Mouse (Mus musculus): ENCODE data around the gene Rtn2. TPM values are rescaled to one million over a fixed set of nuclear protein-coding genes. Genes with fewer than 3 reads are reported as not detected.

Rtn2 gene
- polyA plus RNA-seq, 1 experiment from 2014 or later: 12.8 TPM

DNA sequence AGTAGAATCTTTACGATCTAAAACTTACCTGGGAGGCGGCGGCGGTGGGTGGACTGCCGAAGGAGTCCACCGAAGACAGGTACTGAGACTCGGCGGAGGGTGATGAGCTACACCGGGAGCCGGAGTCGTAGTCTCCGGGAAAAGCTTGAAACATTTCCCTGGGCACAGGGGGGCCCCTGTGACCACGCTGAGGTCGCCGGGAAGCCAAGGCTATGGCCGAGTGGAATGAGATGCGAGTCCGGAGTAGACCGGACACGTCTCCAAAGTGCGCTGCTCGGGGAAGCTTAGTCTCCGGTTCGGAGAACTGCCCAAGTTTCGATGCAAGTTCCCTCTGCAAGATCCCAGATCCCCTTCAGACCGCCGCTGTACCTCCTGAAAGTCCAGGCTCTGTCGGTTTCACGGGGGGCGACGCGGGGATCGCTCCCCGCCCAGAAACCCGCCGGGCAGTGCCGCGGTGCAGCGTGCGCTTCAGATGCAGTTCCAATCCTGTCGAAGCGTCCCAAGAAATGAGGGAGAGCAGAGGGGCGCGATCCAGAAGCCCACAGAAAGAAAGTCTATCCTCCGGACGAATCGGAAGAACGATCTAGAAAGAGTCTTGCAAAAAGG lies 27.0 kb downstream of the Rtn2 start:
- H3K27me3 ChIP-seq: peaks cover 64% of the 10 kb centered on the region
- H3K36me3 ChIP-seq: no peaks in the 10 kb centered on the region

DNA sequence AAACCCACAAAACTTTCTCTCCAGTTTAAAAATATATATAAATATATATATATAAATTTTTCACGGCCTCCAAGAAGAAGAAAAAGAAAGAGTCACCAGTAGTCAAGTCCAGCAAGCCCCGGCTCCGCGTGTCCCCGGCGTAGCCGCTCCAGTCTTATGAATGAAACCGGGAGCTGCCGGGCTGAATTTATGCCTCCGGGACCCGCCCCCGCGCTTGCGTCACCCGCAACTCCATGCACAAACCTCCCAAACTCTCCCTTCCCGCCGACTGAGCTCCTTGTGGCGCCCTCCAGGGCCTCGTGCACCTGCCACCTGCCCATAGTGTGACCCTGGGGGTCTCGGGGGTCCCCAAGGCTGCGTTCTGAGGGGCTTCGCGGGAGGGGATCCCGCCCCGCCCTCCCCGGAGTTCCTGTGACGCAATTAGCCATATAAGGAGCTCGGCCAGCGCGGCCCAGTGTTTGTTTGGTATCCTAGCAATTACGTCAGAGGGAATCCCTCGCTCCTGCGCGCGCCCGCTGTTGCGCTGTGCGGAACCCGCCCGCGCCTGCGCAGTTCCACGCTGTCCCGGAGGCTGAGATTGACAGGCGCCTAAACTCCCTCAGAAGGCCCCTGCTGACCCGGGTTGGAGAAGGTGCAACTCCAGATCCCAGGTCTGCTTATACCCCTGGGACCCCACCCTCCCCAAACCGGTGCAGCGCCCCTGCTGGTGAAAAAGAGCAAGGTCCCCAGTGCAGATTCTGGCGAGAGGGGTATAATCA lies 27.6 kb downstream of the Rtn2 start, which contains the start of gene Fosb:
TSS of gene Fosb (minus strand) at position 168 of the 758 bp plus-strand sequence.
- Histone ChIP-seq H3K27me3 (peaks cover 63% of the 10 kb centered on the region), H3K4me1 (replicated peaks) (peaks cover 23% of the 10 kb centered on the region), H3K9ac (replicated peaks) (peak within 1 kb of the TSS; percentile 57), H3K9me3 (no peaks in the 10 kb centered on the region), H3K4me2 (peak within 1 kb of the TSS; percentile 98), H3K27ac (no peak within 1 kb of the TSS), H3K4me3 (replicated peaks) (peak within 1 kb of the TSS; percentile 66), H3K36me3 (no peaks in the 10 kb centered on the region)
- under 1% methylated on average over 49 of the region's 49 CpGs for WGBS
- ATAC-seq (ENCODE audit: insufficient number of reproducible peaks, insufficient read depth, low FRiP score, low TSS enrichment, low read depth): peak; percentile 69; the same call in 1 of the 2 replicates

More for the DNA sequence above, 27.0 kb downstream of the Rtn2 start:
- Histone ChIP-seq H3K27ac (no peak overlapping the region), H3K9ac (replicated peaks) (peak overlapping the region; percentile 57), H3K9me3 (no peaks in the 10 kb centered on the region), H3K4me2 (peak overlapping the region; percentile 98), H3K4me3 (replicated peaks) (peak overlapping the region; percentile 66), H3K4me1 (replicated peaks) (peaks cover 29% of the 10 kb centered on the region)
- 2% methylated on average over 48 of the region's 48 CpGs for WGBS
- no peak for ATAC-seq (ENCODE audit: insufficient number of reproducible peaks, insufficient read depth, low FRiP score, low TSS enrichment, low read depth)

DNA sequence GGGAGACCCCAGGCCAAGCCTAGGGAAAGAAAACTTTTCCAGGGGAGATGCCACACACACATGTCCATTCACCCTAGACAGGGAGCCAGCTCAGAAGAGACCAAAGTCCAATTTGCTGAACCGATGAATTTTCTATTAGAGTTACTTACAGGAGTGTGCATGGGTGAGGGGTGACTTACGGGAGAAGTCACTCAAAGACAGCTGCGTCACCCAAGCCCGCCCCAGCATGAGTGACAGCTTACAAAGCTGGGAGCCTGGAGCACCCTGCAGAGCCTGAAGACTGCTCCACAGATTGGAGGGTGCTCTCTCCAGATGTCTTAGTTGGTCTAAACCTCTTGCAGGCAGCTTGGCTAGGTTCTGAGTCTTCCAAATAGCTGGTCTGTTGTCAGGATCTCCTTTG lies 29.6 kb downstream of the Rtn2 start:
- Histone ChIP-seq H3K4me3 (replicated peaks) (no peak overlapping the region), H3K27me3 (peaks cover 61% of the 10 kb centered on the region), H3K9ac (replicated peaks) (no peak overlapping the region), H3K9me3 (no peaks in the 10 kb centered on the region), H3K27ac (no peak overlapping the region), H3K4me2 (no peak overlapping the region), H3K4me1 (replicated peaks) (peaks cover 22% of the 10 kb centered on the region), H3K36me3 (no peaks in the 10 kb centered on the region)
- no peak for ATAC-seq (ENCODE audit: insufficient number of reproducible peaks, insufficient read depth, low FRiP score, low TSS enrichment, low read depth)
- WGBS: 43% methylated on average over 4 of the region's 4 CpGs

DNA sequence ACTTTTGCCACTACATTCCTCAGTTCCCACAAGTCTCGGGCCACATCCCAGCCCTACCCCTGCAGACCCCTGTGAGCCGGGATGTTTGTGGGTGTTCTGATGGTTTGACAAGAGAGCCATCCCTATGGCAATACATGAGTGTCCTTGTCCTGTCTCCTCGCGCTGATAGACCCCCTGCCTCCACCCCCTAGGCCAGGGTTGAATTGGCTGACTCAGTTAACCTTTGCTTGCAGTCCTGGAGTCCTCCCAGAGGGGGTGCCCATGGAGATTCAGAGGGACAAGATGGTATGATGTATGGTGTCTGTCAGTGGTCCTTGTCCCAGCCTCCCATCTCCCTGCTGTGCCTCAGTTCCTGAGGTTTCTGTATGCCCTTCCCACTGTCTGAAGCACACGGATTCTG lies 31.6 kb downstream of the Rtn2 start:
- Histone ChIP-seq H3K27me3 (peaks cover 69% of the 10 kb centered on the region), H3K4me2 (no peak overlapping the region), H3K9me3 (no peaks in the 10 kb centered on the region), H3K36me3 (no peaks in the 10 kb centered on the region), H3K4me1 (replicated peaks) (peaks cover 11% of the 10 kb centered on the region), H3K4me3 (replicated peaks) (no peak overlapping the region), H3K27ac (no peak overlapping the region), H3K9ac (replicated peaks) (no peak overlapping the region; the same call in 1 of the 2 replicates)
- 49% methylated on average over 5 of the region's 5 CpGs for WGBS
- no peak for ATAC-seq (ENCODE audit: insufficient number of reproducible peaks, insufficient read depth, low FRiP score, low TSS enrichment, low read depth)

DNA sequence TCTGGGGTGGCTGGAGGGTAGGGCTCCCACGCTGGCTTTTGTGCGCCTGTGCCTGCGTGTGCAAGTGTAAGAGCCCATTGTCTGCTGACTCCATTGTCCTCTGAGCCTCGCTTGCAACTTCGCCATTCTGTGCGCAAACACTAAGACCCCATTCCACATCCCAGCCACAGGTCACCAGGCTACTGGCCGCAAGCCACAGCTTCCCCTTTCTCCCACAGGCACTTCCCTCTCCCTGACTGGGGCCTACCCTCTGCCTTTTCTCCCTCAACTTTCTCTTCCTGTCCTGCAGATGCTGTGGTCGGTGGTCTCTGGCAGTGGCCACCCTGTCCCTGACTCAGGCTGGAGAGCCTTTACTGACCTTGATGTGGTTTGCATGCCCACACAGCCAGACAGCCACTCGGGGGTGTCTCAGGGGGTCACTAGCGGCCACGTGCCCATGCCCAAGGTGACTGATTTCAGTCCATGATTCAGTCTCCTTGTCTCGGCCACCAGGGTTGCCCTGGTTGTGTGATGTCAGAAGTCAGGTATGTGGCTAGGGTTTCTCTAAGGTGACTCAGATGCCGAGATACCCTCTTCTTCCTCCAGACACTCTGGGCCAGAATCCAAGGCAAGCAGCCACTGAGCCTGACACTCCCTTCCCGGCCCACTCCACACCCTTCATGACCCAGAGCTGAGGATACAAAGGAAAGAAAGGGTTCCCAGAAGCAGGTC lies 34.2 kb downstream of the Rtn2 start:
- H3K4me2 ChIP-seq: no peak overlapping the region
- no peaks in the 10 kb centered on the region for H3K9me3 ChIP-seq
- no peak overlapping the region for H3K9ac ChIP-seq (replicated peaks)
- peaks cover 74% of the 10 kb centered on the region for H3K27me3 ChIP-seq
- WGBS: 69% methylated on average over 14 of the region's 14 CpGs
- no peak overlapping the region for H3K4me3 ChIP-seq (replicated peaks)
- no peaks in the 10 kb centered on the region for H3K36me3 ChIP-seq
- peaks cover 10% of the 10 kb centered on the region for H3K4me1 ChIP-seq (replicated peaks)
- H3K27ac ChIP-seq: no peak overlapping the region
- ATAC-seq (ENCODE audit: insufficient number of reproducible peaks, insufficient read depth, low FRiP score, low TSS enrichment, low read depth): no peak

DNA sequence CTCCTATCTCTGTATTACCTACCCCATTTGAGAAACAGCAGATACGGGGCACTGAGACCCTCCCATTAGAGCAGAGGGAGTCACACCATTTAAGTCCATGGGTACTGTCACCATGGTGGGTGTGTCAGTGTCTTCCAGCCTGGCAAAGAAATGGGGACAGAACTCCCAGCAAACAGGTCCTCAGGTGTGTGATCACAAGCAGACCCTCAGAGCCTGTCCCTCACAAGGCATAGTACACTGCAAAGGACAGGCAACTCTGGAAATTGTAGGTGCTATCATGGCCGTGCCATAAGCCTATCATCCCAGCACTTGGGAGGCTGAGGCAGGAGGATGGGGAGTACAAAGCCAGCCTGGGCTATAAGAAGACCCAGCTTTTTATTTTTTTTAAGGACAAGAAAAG lies 35.8 kb downstream of the Rtn2 start:
- no peak overlapping the region for H3K27ac ChIP-seq
- no peaks in the 10 kb centered on the region for H3K9me3 ChIP-seq
- H3K4me2 ChIP-seq: no peak overlapping the region
- H3K9ac ChIP-seq (replicated peaks): no peak overlapping the region
- no peak overlapping the region for H3K4me3 ChIP-seq (replicated peaks)
- no peaks in the 10 kb centered on the region for H3K36me3 ChIP-seq
- peaks cover 10% of the 10 kb centered on the region for H3K4me1 ChIP-seq (replicated peaks)
- WGBS: 58% methylated on average over 2 of the region's 2 CpGs
- peaks cover 76% of the 10 kb centered on the region for H3K27me3 ChIP-seq
- ATAC-seq (ENCODE audit: insufficient number of reproducible peaks, insufficient read depth, low FRiP score, low TSS enrichment, low read depth): no peak

DNA sequence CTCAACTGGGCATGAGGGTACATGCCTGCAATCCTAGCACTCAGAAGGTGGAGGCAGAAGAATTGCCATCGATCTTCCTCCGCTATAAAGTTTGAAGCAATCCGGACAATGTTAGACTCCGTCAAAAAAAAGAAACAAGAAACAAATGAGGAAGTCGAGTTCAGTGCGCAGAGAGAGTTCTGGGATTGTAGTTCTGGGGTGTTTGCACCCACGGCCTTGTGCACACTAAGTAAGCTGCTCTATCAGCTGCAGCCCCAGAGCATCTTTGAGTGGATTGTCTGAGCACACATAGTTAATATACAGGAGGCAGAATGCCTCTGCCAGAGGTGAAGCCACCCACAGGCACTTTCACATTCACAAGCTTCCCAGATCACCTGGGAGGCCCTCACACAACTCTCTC lies 36.3 kb downstream of the Rtn2 start:
- Histone ChIP-seq H3K9ac (replicated peaks) (no peak overlapping the region), H3K4me3 (replicated peaks) (no peak overlapping the region), H3K27ac (no peak overlapping the region), H3K36me3 (no peaks in the 10 kb centered on the region), H3K27me3 (peaks cover 72% of the 10 kb centered on the region), H3K9me3 (no peaks in the 10 kb centered on the region), H3K4me2 (no peak overlapping the region), H3K4me1 (replicated peaks) (peaks cover 10% of the 10 kb centered on the region)
- 81% methylated on average over 7 of the region's 7 CpGs for WGBS
- no peak for ATAC-seq (ENCODE audit: insufficient number of reproducible peaks, insufficient read depth, low FRiP score, low TSS enrichment, low read depth)

DNA sequence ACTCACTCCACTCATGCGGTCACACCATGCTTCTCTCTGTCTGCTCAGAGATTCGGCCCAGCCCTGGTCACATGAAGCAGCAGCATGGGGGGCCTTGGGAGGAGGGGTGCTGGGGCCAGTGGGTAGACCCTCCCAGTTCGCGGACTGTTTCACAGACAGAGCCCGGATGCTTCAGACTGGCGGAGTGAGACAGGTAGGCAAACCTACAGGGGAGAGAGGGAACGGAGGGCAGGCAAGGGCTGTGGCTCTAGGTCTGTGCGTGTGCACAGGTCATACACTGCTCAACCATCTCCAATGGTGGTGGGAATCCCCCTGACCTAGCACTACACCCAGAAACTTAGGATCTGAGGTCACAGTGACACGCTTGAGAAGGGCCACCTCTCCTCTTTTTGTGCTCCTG lies 37.0 kb downstream of the Rtn2 start:
- WGBS: 22% methylated on average over 9 of the region's 9 CpGs
- H3K4me2 ChIP-seq: peak overlapping the region; percentile 72
- no peak overlapping the region for H3K27ac ChIP-seq
- no peaks in the 10 kb centered on the region for H3K9me3 ChIP-seq
- peak overlapping the region; percentile 57 for H3K9ac ChIP-seq (replicated peaks)
- peak; percentile 69 for ATAC-seq (ENCODE audit: insufficient number of reproducible peaks, insufficient read depth, low FRiP score, low TSS enrichment, low read depth)
- H3K4me1 ChIP-seq (replicated peaks): peaks cover 10% of the 10 kb centered on the region
- H3K27me3 ChIP-seq: peaks cover 65% of the 10 kb centered on the region
- H3K36me3 ChIP-seq: no peaks in the 10 kb centered on the region
- peak overlapping the region; percentile 42 for H3K4me3 ChIP-seq (replicated peaks)

DNA sequence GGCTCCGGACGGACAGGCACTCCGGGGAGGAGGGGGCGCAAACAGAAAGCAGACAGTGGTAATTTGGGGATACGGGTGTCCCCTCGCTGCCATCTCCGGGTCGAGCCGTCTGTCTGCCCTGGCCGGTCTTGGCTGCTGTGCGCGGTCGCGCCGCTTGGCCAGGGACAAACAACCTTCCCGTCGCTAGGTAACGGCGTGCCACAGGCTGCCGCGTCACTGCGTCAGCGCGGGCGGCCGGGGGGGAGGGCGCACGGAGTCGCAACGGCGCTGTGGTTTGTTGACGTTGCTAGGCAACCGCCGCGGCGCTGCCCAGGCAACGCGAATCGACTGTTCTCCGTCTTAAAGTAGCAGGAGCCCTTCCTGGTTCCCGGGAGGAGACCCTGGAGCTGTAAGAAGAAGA lies 37.5 kb downstream of the Rtn2 start:
- Histone ChIP-seq H3K4me1 (replicated peaks) (peaks cover 10% of the 10 kb centered on the region), H3K27me3 (peaks cover 62% of the 10 kb centered on the region), H3K36me3 (no peaks in the 10 kb centered on the region), H3K4me3 (replicated peaks) (peak overlapping the region; percentile 42), H3K9ac (replicated peaks) (peak overlapping the region; percentile 57), H3K27ac (no peak overlapping the region), H3K9me3 (no peaks in the 10 kb centered on the region), H3K4me2 (peak overlapping the region; percentile 72)
- under 1% methylated on average over 41 of the region's 41 CpGs for WGBS
- peak; percentile 90 for ATAC-seq (ENCODE audit: insufficient number of reproducible peaks, insufficient read depth, low FRiP score, low TSS enrichment, low read depth)

DNA sequence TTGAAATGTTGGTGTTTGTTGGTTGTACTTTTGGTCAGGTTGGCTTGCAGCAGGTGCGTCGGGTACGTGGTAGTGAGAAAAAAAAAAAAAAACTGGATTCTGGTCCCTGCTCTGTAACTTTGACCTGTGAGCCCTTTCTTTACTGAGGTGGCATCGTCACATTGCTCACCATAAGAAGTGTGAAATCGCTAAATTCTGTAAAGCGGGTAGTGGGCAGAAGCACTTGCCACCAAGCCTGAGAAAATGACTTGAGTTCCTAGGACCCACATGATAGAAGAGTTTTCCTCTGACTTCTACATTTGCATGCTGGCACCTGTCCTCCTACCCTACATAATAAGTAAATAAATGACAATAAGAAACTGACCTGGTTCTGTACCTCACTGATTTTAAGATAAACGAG lies 38.2 kb downstream of the Rtn2 start:
- peaks cover 10% of the 10 kb centered on the region for H3K4me1 ChIP-seq (replicated peaks)
- peak overlapping the region; percentile 72 for H3K4me2 ChIP-seq
- H3K9ac ChIP-seq (replicated peaks): no peak overlapping the region; the same call in 1 of the 2 replicates
- no peaks in the 10 kb centered on the region for H3K9me3 ChIP-seq
- no peak for ATAC-seq (ENCODE audit: insufficient number of reproducible peaks, insufficient read depth, low FRiP score, low TSS enrichment, low read depth)
- no peak overlapping the region for H3K4me3 ChIP-seq (replicated peaks)
- no peak overlapping the region for H3K27ac ChIP-seq
- H3K36me3 ChIP-seq: no peaks in the 10 kb centered on the region
- H3K27me3 ChIP-seq: peaks cover 56% of the 10 kb centered on the region
- WGBS: 44% methylated on average over 7 of the region's 7 CpGs

DNA sequence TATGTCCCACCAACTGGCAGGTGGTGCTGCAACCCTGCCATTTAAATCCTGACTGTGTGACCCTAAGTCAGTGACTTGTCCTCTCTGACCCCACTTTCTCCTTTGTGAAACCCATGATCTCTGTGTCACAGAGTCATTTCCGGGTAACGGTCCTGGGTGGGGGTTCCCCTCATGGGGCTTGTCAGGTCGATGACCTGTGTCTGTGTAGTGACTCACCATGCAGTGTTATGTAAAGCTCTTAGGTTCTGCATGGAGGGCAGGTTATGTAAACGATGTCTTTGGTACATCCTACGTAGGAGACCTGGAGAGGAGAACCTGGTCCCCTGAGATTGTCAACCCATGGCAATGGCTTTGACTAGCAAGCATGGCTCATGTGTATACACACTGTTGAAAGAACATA lies 39.0 kb downstream of the Rtn2 start:
- Histone ChIP-seq H3K36me3 (no peaks in the 10 kb centered on the region), H3K27me3 (peaks cover 48% of the 10 kb centered on the region), H3K27ac (no peak overlapping the region), H3K4me3 (replicated peaks) (no peak overlapping the region), H3K9ac (replicated peaks) (no peak overlapping the region), H3K4me1 (replicated peaks) (peaks cover 14% of the 10 kb centered on the region), H3K4me2 (no peak overlapping the region), H3K9me3 (no peaks in the 10 kb centered on the region)
- 64% methylated on average over 5 of the region's 5 CpGs for WGBS
- no peak for ATAC-seq (ENCODE audit: insufficient number of reproducible peaks, insufficient read depth, low FRiP score, low TSS enrichment, low read depth)
